In genomic region chr5:144829631-144830030, GRCm38 (mm10) we compare ENCODE assay signal across 23 mouse cellular contexts.
DNase-seq lines count a peak whose midpoint lies in the region; ATAC-seq lines count a peak whose summit lies in the region.
"Had no signal": no experiment of that assay in that cellular context is flagged by ENCODE, and none has a peak within 500 bp of the region (broad histone marks: within the 10 kb centered on the region; RNA-seq: fewer than 3 reads in every experiment).

No protein-coding gene starts in this region.

- no peak overlapping the region for H3K27ac ChIP-seq in heart, embryonic 11.5 days (ENCODE audit: low read depth, low read length)
- H3K27ac ChIP-seq in heart, embryonic 14.5 days (replicated peaks in 1 of 2; ENCODE audit: control insufficient read depth in 1 of 2, insufficient read depth in 1 of 2, low read depth in 2 of 2, low read length in 2 of 2), result no peak overlapping the region
- H3K27ac ChIP-seq: embryonic facial prominence, embryonic 15.5 days; forebrain, embryonic 15.5 days; hindbrain, embryonic 12.5 days; kidney, postnatal 0 days had no signal

- no peaks in the 10 kb centered on the region for H3K4me1 ChIP-seq in heart, embryonic 11.5 days (ENCODE audit: control insufficient read depth, insufficient read depth, low read length)
- H3K4me1 ChIP-seq in heart, embryonic 14.5 days (ENCODE audit: control insufficient read depth in 2 of 2, insufficient read depth in 2 of 2, low read length in 2 of 2), result no peaks in the 10 kb centered on the region
- H3K4me1 ChIP-seq: embryonic facial prominence, embryonic 15.5 days; forebrain, embryonic 15.5 days; hindbrain, embryonic 12.5 days had no signal

- no peak overlapping the region for H3K4me3 ChIP-seq in heart, embryonic 11.5 days (ENCODE audit: low read depth, low read length)
- no peak overlapping the region for H3K4me3 ChIP-seq in heart, embryonic 14.5 days (ENCODE audit: control insufficient read depth in 1 of 2, insufficient read depth in 1 of 2, low read depth in 1 of 2, low read length in 2 of 2)
- H3K4me3 ChIP-seq: embryonic facial prominence, embryonic 15.5 days; erythroblast, embryonic 14.5 days; forebrain, embryonic 15.5 days; hindbrain, embryonic 12.5 days had no signal

- no peak for ATAC-seq in heart, embryonic 11.5 days (replicated peaks; ENCODE audit: insufficient number of reproducible peaks, low FRiP score, low TSS enrichment)
- 0 out of 2 replicates have a peak, but pooled peaks have one; percentile 23 for ATAC-seq in heart, embryonic 14.5 days (ENCODE audit: insufficient number of reproducible peaks, insufficient read depth, low FRiP score, low read depth)
- ATAC-seq: forebrain, embryonic 15.5 days; hindbrain, embryonic 16.5 days; inflammation-experienced regulatory T-cells, adult 6 months; intestine, postnatal 0 days had no signal

- no peaks in the 10 kb centered on the region for H3K9me3 ChIP-seq in heart, embryonic 11.5 days (replicated peaks; ENCODE audit: control insufficient read depth, low read length)
- H3K9me3 ChIP-seq in heart, embryonic 14.5 days (ENCODE audit: control insufficient read depth, low read length), result no peaks in the 10 kb centered on the region
- H3K9me3 ChIP-seq: embryonic facial prominence, embryonic 15.5 days; forebrain, embryonic 15.5 days; hindbrain, embryonic 12.5 days had no signal

- H3K9ac ChIP-seq in heart, embryonic 11.5 days (ENCODE audit: low read depth, low read length), result no peak overlapping the region
- H3K9ac ChIP-seq in heart, embryonic 14.5 days (ENCODE audit: low read length), result no peak overlapping the region
- H3K9ac ChIP-seq: embryonic facial prominence, embryonic 15.5 days; forebrain, embryonic 15.5 days; hindbrain, embryonic 12.5 days had no signal

- 80% methylated on average over 4 of the region's 4 CpGs for WGBS in heart, embryonic 11.5 days (ENCODE audit: insufficient replicate concordance)
- WGBS in heart, embryonic 14.5 days, result 81% methylated on average over 4 of the region's 4 CpGs

- H3K27me3 ChIP-seq in heart, embryonic 11.5 days (ENCODE audit: control insufficient read depth, insufficient read depth, low read length), result no peaks in the 10 kb centered on the region
- H3K27me3 ChIP-seq in heart, embryonic 14.5 days (ENCODE audit: control insufficient read depth, insufficient read depth, low read length), result no peaks in the 10 kb centered on the region
- H3K27me3 ChIP-seq: CH12.LX; embryonic facial prominence, embryonic 15.5 days; forebrain, embryonic 15.5 days; hindbrain, embryonic 12.5 days had no signal

- H3K4me2 ChIP-seq in heart, embryonic 11.5 days, result no peak overlapping the region
- H3K4me2 ChIP-seq in heart, embryonic 14.5 days (ENCODE audit: low read length), result no peak overlapping the region
- H3K4me2 ChIP-seq: embryonic facial prominence, embryonic 15.5 days; forebrain, embryonic 15.5 days; hindbrain, embryonic 12.5 days had no signal

- intact Hi-C loops in heart, postnatal 10 days (cut with DNase I), result no loop called here
- intact Hi-C loops in gastrocnemius, postnatal 36 days (cut with DNase I), result no loop called here

- DNase-seq in heart, adult 18-20 months, result peak; percentile 35 to 56
- DNase-seq in heart, postnatal 4 days, result no peak
- DNase-seq in brain, adult 2 months (ENCODE audit: low read depth, low spot score), result peak; percentile 68
- peak; percentile 38 to 53 for DNase-seq in heart, postnatal 10 days
- DNase-seq in cerebellum, postnatal 36 days, result no peak
- DNase-seq in gastrocnemius, postnatal 36 days, result no peak
- DNase-seq: adrenal gland, adult 2 months; adrenal gland, postnatal 25 days; cerebellum, adult 2 months; cerebellum, postnatal 10 days; embryo, embryonic 11 days; kidney, adult 9 months had no signal

- H3K36me3 ChIP-seq in heart, embryonic 11.5 days (ENCODE audit: control insufficient read depth, insufficient read depth, low read length), result peaks cover 85% of the 10 kb centered on the region
- H3K36me3 ChIP-seq in heart, embryonic 14.5 days (ENCODE audit: control insufficient read depth, insufficient read depth, low read length), result peaks cover 100% of the 10 kb centered on the region

Comparison
In these comparisons a context has a peak if more than half of its experiments do, and no peak if none do; other contexts are left out.
1. DNase-seq: peak in heart, adult 18-20 months (2 of 2), brain, adult 2 months (single experiment) and heart, postnatal 10 days (2 of 2); none in heart, postnatal 4 days (single experiment), cerebellum, postnatal 36 days (0 of 2) and gastrocnemius, postnatal 36 days (0 of 2).